Mouse (Mus musculus): ENCODE data around the gene Capzb.

The Capzb gene

GRCm38 (mm10) chr4:139192499-139193175, at the start of gene Capzb:
Gene Capzb (plus strand): TSS chr4:139192899.
- peak; percentile 96 to 99 for DNase-seq

- no peak for DNase-seq
These were observed 49.7 kb upstream of the Capzb start for GRCm38 (mm10) chr4:139142985-139143384.

- DNase-seq = no peak
These were observed 48.1 kb upstream of the Capzb start for GRCm38 (mm10) chr4:139144577-139144976.

- peak in 1 of 2 experiments; percentile 6 for DNase-seq
These were observed 47.5 kb upstream of the Capzb start for GRCm38 (mm10) chr4:139145156-139145555.

DNA sequence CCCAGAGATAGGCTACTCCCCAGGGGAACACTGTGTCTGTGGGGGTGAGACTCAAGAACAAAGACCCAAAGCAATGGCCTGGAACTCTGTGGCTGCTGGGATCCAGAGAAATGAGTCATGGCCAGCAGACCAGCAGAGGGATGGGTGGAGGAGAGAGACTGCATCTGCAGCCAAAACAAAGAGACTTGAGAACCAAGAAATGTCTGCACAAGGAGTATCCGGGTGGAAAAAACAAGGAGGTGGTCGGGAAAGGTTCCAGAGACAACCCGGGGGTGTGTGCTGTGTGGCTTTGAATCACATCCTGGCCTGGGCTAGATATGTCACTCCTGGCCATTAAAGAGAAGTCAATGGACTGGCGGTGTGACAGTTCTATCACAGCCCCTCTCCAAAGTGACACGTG, 45.9 kb upstream of the Capzb start:
- DNase-seq = no peak

DNA sequence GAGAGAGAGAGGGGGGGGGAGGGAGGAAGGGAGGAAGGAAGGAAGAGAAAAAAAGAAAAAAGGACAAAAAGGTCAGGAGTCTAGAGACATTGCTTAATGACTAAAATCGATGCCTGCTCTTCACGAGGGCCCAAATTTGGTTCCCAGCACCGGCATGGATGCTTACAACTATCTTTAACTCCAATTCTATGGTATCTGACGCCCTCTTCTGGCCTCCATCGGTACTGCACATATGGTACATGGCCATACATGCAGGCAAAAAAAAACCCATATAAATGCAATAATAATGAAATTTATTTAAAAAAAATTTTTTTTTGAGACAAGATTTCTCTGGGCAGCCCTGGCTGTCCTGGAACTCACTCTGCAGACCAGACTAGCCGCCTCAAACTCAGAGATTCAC, 41.3 kb upstream of the Capzb start:
- no peak for DNase-seq

DNA sequence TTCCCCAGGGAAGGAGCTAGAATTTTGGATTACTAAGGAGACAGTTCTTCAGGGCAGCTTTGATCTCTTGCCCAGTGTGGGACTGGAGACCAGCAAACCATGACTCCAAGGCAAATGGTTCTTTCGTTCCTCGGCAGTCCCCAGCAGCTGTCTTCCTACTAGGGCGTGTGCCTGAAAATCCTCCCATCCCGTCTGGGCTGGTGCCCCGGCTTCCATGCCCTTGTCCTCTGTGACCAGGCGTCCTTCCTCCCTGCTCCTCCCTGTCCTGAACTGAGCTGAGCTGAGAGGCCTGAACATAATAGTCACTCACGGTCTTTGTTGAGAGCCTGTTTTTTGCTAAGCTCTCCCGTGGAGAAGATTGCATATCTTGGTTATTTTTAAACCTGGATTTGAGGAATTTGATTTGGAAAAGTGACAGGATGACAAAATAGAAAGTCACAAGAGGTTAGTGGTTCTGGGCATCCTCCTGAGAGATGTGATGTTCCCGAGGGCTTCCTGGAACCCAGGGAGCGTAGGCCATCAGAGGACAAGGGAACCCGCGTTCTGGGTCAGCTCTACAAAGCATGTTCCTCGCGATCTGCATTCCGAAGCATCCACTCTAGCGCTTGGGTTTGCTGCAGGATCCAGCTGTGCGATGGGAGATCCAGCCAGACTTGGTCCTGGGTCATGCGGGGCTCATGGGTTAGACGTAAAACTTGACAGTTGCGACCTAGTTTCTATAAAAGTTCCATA, 38.0 kb upstream of the Capzb start:
- no peak for DNase-seq

DNA sequence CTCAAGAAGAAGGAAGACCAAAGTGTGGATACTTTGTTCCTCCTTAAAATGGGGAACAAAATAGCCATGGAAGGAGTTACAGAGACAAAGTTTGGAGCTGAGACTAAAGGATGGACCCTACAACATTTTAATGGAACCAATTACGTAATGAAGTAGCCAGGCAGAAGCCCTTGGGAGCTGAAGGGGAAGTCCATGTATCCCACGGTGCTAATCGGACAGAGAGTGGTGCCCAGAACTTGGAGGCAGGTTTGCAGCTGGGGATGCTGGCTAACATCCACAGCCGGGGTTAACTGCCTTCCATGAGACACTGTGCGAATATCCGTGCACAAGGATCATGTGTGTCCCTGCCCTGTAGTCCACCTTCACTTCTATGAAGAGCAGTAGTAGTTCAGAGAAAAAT, 36.2 kb upstream of the Capzb start:
- no peak for DNase-seq

- no peak for DNase-seq
These were observed 34.3 kb upstream of the Capzb start for GRCm38 (mm10) chr4:139158350-139158749.

DNA sequence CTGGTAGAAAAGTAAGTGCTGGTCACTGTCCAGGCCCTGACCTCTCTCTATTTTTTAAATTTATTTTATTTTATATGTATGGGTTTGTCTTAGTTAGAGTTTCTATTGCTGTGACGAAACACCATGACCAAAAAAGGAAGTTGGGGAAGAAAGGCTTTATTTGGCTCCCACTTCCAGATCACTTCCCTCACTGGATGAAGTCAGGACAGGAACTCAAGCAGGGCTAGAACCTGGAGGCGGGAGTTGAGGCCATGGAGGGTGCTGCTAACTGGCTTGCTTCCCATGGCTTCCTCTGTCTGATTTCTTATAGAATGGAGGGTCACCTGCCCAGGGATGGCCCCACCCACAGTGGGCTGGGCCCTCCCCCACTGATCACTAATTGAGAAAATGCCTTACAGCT, 31.6 kb upstream of the Capzb start:
- no peak for DNase-seq

DNA sequence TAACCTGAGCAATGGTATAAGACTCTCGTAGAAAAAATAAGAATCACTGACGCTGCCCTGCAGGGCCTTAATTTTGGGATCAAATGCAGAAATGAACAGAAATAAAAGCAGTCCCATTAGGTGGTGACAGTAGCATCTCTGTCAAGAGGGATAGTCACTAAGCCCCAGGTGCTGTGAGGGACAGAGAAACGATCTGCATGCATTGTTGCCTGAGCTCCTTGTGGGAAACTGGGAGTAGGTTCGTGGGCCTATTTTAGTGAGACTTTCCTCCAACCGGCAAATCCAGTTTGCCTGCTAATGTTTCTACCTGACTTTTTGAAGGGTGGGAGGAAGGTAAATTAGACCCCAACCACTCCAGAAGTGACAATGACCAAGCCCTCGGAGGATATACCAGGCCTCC, 28.6 kb upstream of the Capzb start:
- DNase-seq = no peak

DNA sequence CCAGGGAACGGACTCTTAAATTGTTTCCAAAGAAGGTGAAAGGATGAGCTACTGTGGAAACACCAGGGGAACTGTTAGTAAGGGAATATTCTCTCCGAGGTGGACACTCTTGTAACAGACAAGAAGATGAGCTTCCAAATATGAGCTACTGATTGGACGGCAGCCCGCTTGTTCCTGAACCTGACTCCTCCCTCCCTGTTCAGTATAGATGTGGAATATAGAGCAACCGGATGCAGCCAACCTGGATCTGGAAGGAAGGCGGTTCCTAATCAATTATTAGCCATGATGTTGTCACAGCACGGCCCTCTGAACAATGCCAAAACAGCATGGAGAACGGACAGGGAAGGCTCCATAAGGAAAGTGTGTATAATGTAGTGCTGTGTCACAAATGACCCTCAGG, 27.4 kb upstream of the Capzb start:
- no peak for DNase-seq

DNA sequence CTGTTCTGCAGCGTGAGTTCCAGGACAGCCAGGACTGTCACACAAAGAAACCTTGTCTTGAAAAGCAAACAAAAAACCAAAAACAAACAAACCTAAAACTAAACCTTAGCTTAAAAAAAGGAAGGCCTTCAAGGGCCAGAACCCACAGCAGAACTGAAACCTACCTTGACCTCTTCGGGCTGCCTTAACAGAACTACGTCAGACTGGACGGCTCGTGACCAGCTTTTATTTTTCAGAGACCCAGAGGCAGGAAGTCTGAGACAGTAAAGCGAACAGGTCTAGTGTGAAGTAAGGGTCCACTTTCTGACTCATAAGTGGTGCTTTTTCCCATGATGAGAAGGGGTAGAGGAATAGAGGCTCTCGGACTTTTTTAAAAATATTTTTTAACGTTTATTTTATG, 26.5 kb upstream of the Capzb start:
- DNase-seq = no peak

DNA sequence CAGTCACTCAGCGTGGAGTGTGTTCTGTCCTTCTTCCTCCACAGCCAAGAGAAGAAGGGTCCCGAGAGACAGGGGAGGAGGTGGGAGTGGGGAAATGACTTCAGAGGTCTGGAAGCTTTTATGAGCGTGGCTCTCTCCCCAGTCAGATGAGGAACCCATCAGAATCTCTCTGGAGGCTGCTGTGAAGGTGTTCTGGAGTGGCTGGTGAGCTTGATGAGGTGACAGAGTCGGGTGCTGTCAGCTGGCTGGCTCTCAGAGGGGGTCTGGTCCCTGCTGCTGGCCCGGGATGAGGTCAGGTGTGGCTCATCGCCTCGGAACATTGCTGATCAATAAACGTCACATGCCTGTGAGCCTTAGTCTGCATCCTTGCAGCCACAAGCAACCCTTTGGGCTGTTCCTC, 25.6 kb upstream of the Capzb start:
- no peak for DNase-seq

- DNase-seq = no peak
These were observed 23.5 kb upstream of the Capzb start for GRCm38 (mm10) chr4:139168985-139169747.

DNA sequence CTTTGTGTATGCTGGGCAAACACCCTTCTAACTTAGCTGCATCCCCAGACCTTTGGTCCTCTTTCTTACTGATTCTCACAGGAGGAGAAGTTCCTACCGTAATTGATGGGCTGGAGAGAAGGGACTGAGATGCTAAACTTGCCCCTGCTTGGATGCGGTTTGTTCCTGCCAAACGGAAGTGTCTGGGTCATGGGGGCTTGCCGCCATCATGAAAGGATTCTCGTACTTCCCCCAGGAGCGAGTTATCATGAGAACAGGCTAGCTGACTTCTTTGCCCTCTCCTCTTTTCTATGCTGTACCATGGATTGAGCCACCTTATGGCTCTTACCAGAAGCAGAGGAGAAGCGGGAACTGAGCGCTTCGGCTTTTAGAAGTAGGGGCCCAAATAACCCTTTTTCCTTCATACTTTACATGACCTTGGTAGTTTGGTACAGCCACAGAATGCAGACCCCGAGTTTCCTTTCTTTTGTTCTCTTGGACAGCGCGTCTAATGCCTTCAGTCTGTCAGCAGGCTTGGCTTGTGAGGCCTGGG, 22.9 kb upstream of the Capzb start:
- no peak for DNase-seq

GRCm38 (mm10) chr4:139175061-139175971, 17.4 kb upstream of the Capzb start:
- DNase-seq = no peak

GRCm38 (mm10) chr4:139176023-139176422, 16.7 kb upstream of the Capzb start:
- no peak for DNase-seq

DNA sequence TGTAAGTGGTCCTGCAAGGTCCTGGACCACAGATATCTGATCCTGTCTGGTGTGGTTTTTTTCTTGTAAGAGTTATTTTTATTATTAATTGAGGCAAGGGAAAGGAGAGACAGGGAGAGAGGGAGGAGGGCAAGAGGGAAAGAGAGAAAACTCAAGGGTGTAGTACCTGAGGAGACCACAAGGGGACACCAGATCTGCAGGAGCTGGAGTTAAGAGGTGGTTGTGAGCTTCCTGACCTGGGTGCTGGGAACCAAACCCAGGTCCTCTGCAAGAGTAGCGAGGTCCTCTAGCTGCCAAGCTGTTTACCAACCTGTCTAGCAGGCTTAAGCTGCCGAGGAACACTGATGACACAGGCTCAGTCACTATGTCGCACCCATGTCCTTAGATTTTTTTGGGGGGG, 14.8 kb upstream of the Capzb start:
- no peak for DNase-seq

DNA sequence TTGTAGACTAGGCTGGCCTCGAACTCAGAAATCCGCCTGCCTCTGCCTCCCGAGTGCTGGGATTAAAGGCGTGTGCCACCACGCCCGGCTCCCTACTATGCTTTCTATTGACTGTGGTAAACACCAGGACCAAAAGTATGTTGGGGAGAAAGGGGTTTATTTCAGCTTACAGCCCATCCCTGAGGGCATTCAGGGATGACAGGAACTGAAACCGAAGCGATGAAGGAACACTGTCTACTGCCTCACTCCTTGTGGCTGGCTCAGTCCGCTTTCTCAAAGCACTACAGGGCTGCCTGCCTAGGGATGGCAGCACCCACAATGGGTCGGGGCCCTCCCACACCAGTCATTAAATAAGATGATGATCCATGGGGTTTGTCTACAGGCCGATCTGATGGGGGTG, 14.3 kb upstream of the Capzb start:
- no peak for DNase-seq

DNA sequence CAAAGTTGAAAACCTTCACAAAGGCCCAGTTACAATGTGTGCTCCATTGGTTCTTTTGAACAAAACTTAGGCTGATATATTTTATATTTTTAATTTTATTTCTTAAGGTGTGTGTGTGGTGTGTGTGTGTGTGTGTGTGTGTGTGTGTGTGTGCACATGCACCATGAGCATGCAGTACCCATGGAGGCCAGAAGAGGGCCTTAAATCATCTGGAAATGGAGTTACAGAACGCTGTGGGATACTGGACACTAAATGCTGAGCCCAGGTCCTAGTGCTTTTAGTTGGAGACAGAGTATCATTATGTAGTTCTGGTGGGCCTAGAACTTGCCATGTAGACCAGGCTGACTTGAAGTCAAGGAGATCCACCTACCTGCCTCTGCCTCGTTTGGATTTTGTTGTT, 13.5 kb upstream of the Capzb start:
- DNase-seq = no peak
